Mouse (Mus musculus) layer of hippocampus, postnatal 25 days (tissue): ENCODE results near the gene Agbl2. TPM values are rescaled to one million over a fixed set of nuclear protein-coding genes. Genes with fewer than 3 reads are reported as not detected.

Experiments
- DNase-seq, 2 experiments: peaks; one replicate each; pipeline ENCODE4 v3.0.0; 2022; ENCODE audit warnings: mixed read lengths in 2 of 2, low spot score in 1 of 2; ENCODE audit errors: extremely low spot score in 1 of 2
- total RNA-seq, 2 experiments: library from RNA; stranded (reverse); gene quantifications; 2 replicates each; pipeline ENCODE4 v1.2.3; 2021

Gene Agbl2
- total RNA-seq, 2 experiments from 2014 or later = 0.52 to 0.92 TPM

- no peak for DNase-seq
These were observed 81.7 kb downstream of the Agbl2 start for GRCm38 (mm10) chr2:90864184-90864583.

- peak; percentile 79 to 95 for DNase-seq
These were observed 84.0 kb downstream of the Agbl2 start for GRCm38 (mm10) chr2:90866524-90866923.

GRCm38 (mm10) chr2:90870136-90870601 is 87.6 kb downstream of the Agbl2 start:
- DNase-seq = no peak

- DNase-seq = no peak
These were observed 88.8 kb downstream of the Agbl2 start for GRCm38 (mm10) chr2:90871180-90871961.

GRCm38 (mm10) chr2:90874025-90874424 is 91.5 kb downstream of the Agbl2 start:
- DNase-seq = no peak

- no peak for DNase-seq
These were observed 92.7 kb downstream of the Agbl2 start for GRCm38 (mm10) chr2:90875239-90875638.

- DNase-seq = no peak
These were observed 95.2 kb downstream of the Agbl2 start for GRCm38 (mm10) chr2:90877584-90878259.

- DNase-seq = no peak
These were observed 96.9 kb downstream of the Agbl2 start for GRCm38 (mm10) chr2:90879419-90879818.

- no peak for DNase-seq
These were observed 97.7 kb downstream of the Agbl2 start for GRCm38 (mm10) chr2:90880144-90880785.

- no peak for DNase-seq
These were observed 99.3 kb downstream of the Agbl2 start for GRCm38 (mm10) chr2:90881824-90882223.

Other genes starting within 250 kb of the Agbl2 start
- 100 to 1,000 TPM; 118 to 129 TPM for gene Ptprj, start 202.1 kb upstream of the Agbl2 start, total RNA-seq
- 10 to 100 TPM; 16.4 to 17.9 TPM for gene Nup160, start 105.5 kb upstream of the Agbl2 start, total RNA-seq
- gene Fnbp4, start 37.4 kb upstream of the Agbl2 start, total RNA-seq = 10 to 100 TPM; 41.2 to 69.1 TPM
- gene Mtch2, start 64.4 kb downstream of the Agbl2 start, total RNA-seq = 100 to 1,000 TPM; 116 to 124 TPM
- 100 to 1,000 TPM; 209 to 222 TPM for gene C1qtnf4, start 103.1 kb downstream of the Agbl2 start, total RNA-seq
- gene Kbtbd4, start 122.0 kb downstream of the Agbl2 start, total RNA-seq = 10 to 100 TPM; 32.5 to 43.0 TPM
- gene Ndufs3, start 122.1 kb downstream of the Agbl2 start, total RNA-seq = 100 to 1,000 TPM; 219 to 254 TPM
- 100 to 1,000 TPM; 138 to 153 TPM for gene Celf1, start 157.7 kb downstream of the Agbl2 start, total RNA-seq